Mouse (Mus musculus) naive thymus-derived CD4-positive, alpha-beta T cell, adult 5 months (primary cell): ENCODE measurements around the gene Arap1. TPM values are rescaled to one million over a fixed set of nuclear protein-coding genes. Genes with fewer than 3 reads are reported as not detected.

ENCODE experiments used
- polyA plus RNA-seq: library from polyadenylated mRNA; unstranded; fragments of 100-300 nt; shearing (Covaris generic); gene quantifications from one replicate; pipeline ENCODE4 v1.2.1, GENCODE M21; 2017

Gene Arap1
- 62.8 TPM for polyA plus RNA-seq

DNA sequence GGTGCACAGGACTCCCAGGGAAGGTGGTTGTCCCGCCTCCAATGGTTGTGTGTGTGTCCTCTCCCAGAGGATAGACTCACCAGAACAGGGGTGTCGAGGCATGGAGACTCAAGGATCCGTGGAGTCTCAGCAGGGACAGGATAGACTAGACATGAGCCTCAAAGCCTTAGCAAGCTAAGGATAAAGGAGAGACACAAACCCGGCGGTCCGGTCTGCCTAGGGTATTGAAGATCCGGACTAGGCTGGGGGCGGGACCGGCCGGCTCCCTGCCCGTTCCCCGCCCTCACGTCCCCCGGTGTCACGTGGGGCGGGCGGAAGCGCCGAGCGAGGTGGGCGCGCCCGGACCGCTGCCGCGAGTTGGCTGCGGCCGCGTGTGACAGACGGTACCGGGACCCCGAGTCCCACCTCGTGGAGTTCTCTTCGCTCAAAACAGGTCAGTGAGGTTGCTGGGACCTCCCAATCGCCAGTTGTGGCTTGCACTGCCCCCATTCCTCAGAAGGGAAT lies at the start of gene Arap1:
Gene Arap1 (plus strand): TSS at position 301 of the 504 bp plus-strand sequence.

DNA sequence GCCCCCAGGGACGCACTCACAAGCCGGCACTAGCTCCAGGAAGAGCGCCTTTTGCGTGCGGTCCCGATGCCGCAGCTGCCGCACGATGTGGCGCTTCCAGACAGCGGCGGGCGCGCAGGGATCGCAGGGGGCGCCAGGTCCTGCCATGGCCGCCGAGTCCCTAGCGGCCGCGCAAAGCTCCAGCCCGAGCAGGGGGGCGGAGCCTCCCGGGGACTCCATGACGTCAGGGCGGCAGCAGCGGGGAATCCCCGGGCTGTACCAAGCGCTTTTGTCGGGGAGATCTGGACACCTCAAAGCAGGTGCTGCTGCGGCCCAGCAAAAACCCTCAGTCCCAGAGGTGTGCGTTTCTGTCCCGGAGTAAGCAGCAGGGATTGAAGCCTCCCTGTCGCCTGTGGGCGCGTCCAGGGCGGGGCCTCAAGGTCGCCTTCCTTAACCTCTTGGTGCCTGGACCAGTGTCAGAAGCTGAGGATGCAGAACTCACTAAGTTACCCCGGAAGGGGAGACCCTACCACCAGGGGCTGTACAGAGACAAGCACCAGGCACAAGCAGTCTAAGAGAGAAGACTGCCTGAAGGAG lies 45.9 kb upstream of the Arap1 start, which contains the start of gene Atg16l2:
Gene Atg16l2 (minus strand): TSS at position 371 of the 576 bp plus-strand sequence.

DNA sequence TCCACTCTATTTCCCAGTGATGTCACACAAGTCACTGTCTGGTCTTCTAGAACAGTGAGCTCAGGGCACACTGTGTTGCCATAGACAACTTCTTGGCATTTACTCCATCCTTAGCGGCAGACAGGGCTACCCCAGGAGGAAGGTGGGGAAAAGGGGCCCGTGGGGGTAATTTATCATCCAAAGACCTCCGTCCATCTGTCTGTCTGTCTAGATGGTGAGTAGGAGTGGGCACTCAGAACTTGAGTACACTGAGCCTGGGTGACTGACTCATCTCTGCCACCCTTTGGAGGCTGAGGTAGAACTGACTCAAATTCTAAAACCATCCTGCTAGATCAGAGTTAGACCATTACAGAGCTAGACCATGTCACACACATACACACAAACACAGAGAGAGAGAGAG lies 30.9 kb upstream of the Arap1 start, which contains the start of gene Stard10:
Gene Stard10 (plus strand): TSS at position 73 of the 400 bp plus-strand sequence.

DNA sequence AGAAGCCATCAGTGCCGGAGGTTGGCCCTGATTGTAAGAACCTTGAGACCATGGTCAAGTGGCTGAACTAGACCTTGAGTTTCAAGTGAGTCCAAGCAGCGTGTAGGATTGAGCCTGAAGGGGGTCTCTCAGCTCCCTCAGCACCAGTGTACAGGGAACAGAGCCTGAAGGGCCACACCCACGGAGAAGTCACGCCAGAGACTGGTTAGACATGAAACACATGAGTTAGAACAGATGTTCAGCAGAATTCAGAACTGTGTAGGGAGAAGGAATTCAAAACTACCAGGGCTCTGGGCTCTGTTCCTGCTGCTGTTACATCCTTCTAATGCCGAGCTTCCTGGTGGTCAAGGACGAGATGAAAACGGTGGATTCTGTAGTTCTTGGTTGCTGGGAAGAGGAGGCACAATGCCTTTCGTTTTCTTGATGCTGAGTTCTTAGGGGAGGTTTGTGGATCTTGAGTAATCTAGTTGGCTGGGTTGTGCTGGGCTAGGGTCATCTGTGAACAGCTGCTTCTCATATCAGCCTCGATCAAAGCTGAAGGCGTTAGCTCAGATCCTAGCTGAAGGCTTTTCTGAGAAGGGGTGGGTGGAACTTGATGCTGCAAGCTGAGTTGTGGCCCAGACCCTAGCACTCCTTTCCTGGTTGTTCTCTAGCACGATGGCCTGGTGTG lies 62.5 kb downstream of the Arap1 start, which contains the start of gene Gm45837:
Gene Gm45837 (plus strand): TSS at position 620 of the 670 bp plus-strand sequence.

DNA sequence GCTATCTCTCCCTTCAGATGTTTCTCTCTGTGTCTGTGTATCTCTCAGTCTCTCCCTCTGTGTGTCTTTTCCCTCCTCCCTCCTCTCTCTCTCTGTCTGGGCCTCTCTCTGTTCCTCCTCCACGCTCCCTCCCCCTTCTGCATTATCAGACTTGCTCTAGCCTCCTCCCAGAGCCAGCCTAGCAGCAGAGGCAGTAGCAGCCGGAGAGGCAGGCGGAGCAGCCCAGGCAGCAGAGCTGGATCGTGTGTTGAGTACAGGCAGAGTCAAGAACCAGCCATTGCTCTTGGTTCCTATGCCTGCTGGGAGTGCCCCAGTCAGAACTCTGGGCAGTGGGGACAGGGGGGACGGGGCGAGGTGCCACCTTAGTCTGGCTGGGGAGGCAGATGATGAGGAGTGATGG lies 73.7 kb downstream of the Arap1 start, which contains the start of gene Pde2a:
Gene Pde2a (plus strand): TSS at position 163 of the 400 bp plus-strand sequence.

Other genes with a start within 250 kb of the Arap1 start
- 109 TPM for gene Atg16l2, start 45.8 kb upstream of the Arap1 start, polyA plus RNA-seq
- gene Stard10, start 31.0 kb upstream of the Arap1 start, polyA plus RNA-seq, result 9.0 TPM
- 41.4 TPM for gene Gm45837, start 62.8 kb downstream of the Arap1 start, polyA plus RNA-seq
- 24.8 TPM for gene Pde2a, start 73.6 kb downstream of the Arap1 start, polyA plus RNA-seq
- 18.0 TPM for gene Art2b, start 237.5 kb downstream of the Arap1 start, polyA plus RNA-seq